Mouse (Mus musculus) stomach, embryonic 14.5 days (tissue): ENCODE results near the gene Rin3. TPM values are rescaled to one million over a fixed set of nuclear protein-coding genes. Genes with fewer than 3 reads are reported as not detected.

ENCODE experiments used
- ATAC-seq: fragments of 200-750 bp; cut with Nextera tagmentation; 2 replicates; pipeline ENCODE4 v1.8.0; 2017; ENCODE audit warnings: low read depth, moderate TSS enrichment; ENCODE audit not compliant: insufficient number of reproducible peaks, insufficient read depth, low FRiP score
- H3K27ac ChIP-seq: fragments of 300-500 bp; sonication (generic); 2 replicates; pipeline ENCODE4 v1.5.1; 2014; ENCODE audit warnings: mild to moderate bottlenecking, low read length, moderate library complexity, mixed read lengths
- H3K27me3 ChIP-seq: fragments of 300-500 bp; sonication (generic); 2 replicates; pipeline ENCODE4 v1.6.1; 2014; ENCODE audit warnings: low read length, control low read depth, mixed read lengths; ENCODE audit not compliant: control insufficient read depth, insufficient read depth
- H3K36me3 ChIP-seq: fragments of 300-500 bp; sonication (generic); 2 replicates; pipeline ENCODE4 v1.6.1; 2014; ENCODE audit warnings: mild to moderate bottlenecking, control low read depth, low read length, moderate library complexity, mixed read lengths; ENCODE audit not compliant: control insufficient read depth, insufficient read depth
- H3K4me1 ChIP-seq: fragments of 300-500 bp; sonication (generic); 2 replicates; pipeline ENCODE4 v1.6.1; 2014; ENCODE audit warnings: low read length, control low read depth, mixed read lengths; ENCODE audit not compliant: control insufficient read depth, insufficient read depth
- H3K4me2 ChIP-seq: fragments of 300-500 bp; sonication (generic); replicated peaks from 2 replicates; pipeline ENCODE4 v1.6.1; 2014; ENCODE audit warnings: low read depth, low read length, control low read depth
- H3K4me3 ChIP-seq: fragments of 300-500 bp; sonication (generic); 2 replicates; pipeline ENCODE4 v1.5.1; 2014; ENCODE audit warnings: low read depth, low read length, control low read depth
- H3K9ac ChIP-seq: fragments of 300-500 bp; sonication (generic); replicated peaks from 2 replicates; pipeline ENCODE4 v1.6.1; 2014; ENCODE audit warnings: low read depth, mild to moderate bottlenecking, control low read depth, low read length, moderate library complexity, mixed read lengths
- H3K9me3 ChIP-seq: fragments of 300-500 bp; sonication (generic); 2 replicates; pipeline ENCODE4 v1.6.1; 2016; ENCODE audit warnings: low read depth, low read length, control low read depth; ENCODE audit not compliant: control insufficient read depth
- WGBS: fragments of 180-500 bp; shearing (Covaris S2); extraction: QIAGEN DNeasy Blood & Tissue Kit; methylation state at CpG from one replicate; pipeline ENCODE4 v1.1.7; 2014; 5-methylcytosine and 5-hydroxymethylcytosine counted together
- polyA plus RNA-seq: library from polyadenylated mRNA; unstranded; fragments of >200 nt; fragmentation: Nextera tagmentation; extraction: Ambion mirVana; gene quantifications from 2 replicates; pipeline ENCODE4 v1.2.1, GENCODE M21; 2014

The Rin3 gene
- polyA plus RNA-seq, 1 experiment from 2014 or later = 12.1 TPM

GRCm38 (mm10) chr12:102413171-102413570 is 130.3 kb downstream of the Rin3 start:
- no peaks in the 10 kb centered on the region for H3K36me3 ChIP-seq
- no peak overlapping the region for H3K9ac ChIP-seq
- no peaks in the 10 kb centered on the region for H3K27me3 ChIP-seq
- ATAC-seq = no peak
- no peak overlapping the region for H3K4me2 ChIP-seq
- H3K4me1 ChIP-seq = no peaks in the 10 kb centered on the region
- no peak overlapping the region for H3K4me3 ChIP-seq
- H3K27ac ChIP-seq = no peak overlapping the region
- 86% methylated on average over 13 of the region's 13 CpGs for WGBS
- H3K9me3 ChIP-seq = no peaks in the 10 kb centered on the region

GRCm38 (mm10) chr12:102414686-102415085 is 131.8 kb downstream of the Rin3 start:
- ATAC-seq = no peak
- Histone ChIP-seq H3K4me3 (no peak overlapping the region), H3K4me1 (no peaks in the 10 kb centered on the region), H3K4me2 (no peak overlapping the region), H3K9ac (no peak overlapping the region), H3K36me3 (no peaks in the 10 kb centered on the region), H3K9me3 (no peaks in the 10 kb centered on the region), H3K27ac (no peak overlapping the region), H3K27me3 (no peaks in the 10 kb centered on the region)
- 92% methylated on average over 6 of the region's 6 CpGs for WGBS

DNA sequence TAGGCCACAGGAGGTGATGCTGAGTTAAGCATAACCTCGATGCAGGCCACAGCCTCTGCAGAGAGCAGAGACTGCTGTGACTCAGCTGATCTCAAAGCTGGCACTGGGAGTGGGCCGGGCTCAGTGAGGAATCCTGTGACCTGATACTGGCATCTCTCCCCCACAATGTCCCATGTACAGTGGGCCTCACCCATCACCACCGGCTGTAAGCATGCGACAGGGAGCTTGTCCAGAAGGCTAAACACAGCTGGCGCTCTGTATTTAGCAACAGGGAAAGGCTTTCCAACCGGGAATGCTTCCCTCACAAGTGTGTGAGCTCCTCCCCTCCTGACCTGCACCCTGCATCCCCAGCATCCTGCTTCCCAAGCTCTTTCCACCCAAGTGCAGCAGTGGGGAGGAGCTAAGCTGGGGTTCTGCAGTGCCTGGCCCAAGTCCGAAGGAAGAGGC is 133.6 kb downstream of the Rin3 start:
- Histone ChIP-seq H3K4me2 (no peak overlapping the region), H3K36me3 (no peaks in the 10 kb centered on the region; the same call in 1 of the 2 replicates), H3K4me1 (no peaks in the 10 kb centered on the region), H3K27me3 (no peaks in the 10 kb centered on the region), H3K4me3 (no peak overlapping the region), H3K9me3 (no peaks in the 10 kb centered on the region), H3K27ac (no peak overlapping the region; the same call in 1 of the 2 replicates), H3K9ac (no peak overlapping the region)
- WGBS = 30% methylated on average over 7 of the region's 7 CpGs
- ATAC-seq = peak; percentile 60; the same call in 1 of the 2 replicates

GRCm38 (mm10) chr12:102416955-102417510 is 134.2 kb downstream of the Rin3 start:
- Histone ChIP-seq H3K27me3 (no peaks in the 10 kb centered on the region), H3K4me3 (no peak overlapping the region), H3K9me3 (no peaks in the 10 kb centered on the region), H3K27ac (no peak overlapping the region; the same call in 1 of the 2 replicates), H3K9ac (no peak overlapping the region), H3K4me1 (no peaks in the 10 kb centered on the region), H3K36me3 (no peaks in the 10 kb centered on the region; the same call in 1 of the 2 replicates), H3K4me2 (no peak overlapping the region)
- ATAC-seq = no peak
- 71% methylated on average over 7 of the region's 7 CpGs for WGBS

DNA sequence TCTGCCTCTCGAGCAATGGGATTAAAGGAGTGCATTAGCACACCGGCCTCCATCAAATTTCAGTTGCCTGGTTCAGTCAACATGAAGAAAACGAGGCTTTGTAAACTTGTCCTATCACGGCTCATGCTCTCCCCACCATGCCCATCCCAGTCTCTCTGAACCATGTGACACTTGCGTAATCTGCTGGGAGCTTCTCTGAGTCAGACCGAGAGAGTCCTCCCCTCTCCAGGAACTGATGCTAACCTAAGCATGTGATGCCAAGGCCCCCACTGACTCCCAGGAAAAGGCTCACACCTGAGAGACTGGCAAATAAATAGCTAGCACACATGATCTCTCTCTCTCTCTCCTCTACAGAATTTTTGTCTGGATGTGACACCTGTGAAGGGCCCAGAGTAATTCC is 134.9 kb downstream of the Rin3 start:
- 91% methylated on average over 6 of the region's 6 CpGs for WGBS
- H3K27ac ChIP-seq = no peak overlapping the region
- no peaks in the 10 kb centered on the region for H3K4me1 ChIP-seq
- no peak for ATAC-seq
- no peaks in the 10 kb centered on the region for H3K27me3 ChIP-seq
- H3K9ac ChIP-seq = no peak overlapping the region
- H3K4me3 ChIP-seq = no peak overlapping the region
- H3K4me2 ChIP-seq = no peak overlapping the region
- H3K36me3 ChIP-seq = no peaks in the 10 kb centered on the region; the same call in 1 of the 2 replicates
- no peaks in the 10 kb centered on the region for H3K9me3 ChIP-seq

DNA sequence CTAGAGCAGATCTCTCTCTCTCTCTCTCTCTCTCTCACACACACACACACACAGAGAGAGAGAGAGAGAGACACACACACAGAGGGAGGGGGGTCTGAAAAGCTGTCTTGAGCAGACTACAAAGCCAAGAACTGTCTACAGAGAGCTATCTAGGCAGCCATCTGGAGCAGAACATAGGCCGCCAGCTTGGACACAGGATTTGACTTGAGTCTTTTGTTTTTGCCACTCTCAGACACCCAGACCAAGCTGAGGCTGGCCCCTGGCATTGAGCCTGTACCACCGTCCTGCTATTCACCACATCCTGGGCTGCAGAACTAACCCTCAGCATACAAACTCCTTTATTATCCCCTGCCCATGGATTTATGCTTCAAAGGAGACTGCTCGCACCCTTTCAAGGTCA is 136.7 kb downstream of the Rin3 start:
- Histone ChIP-seq H3K9ac (no peak overlapping the region), H3K4me1 (no peaks in the 10 kb centered on the region), H3K9me3 (no peaks in the 10 kb centered on the region), H3K4me2 (no peak overlapping the region), H3K27me3 (no peaks in the 10 kb centered on the region), H3K4me3 (no peak overlapping the region), H3K27ac (no peak overlapping the region), H3K36me3 (no peaks in the 10 kb centered on the region; the same call in 1 of the 2 replicates)
- no peak for ATAC-seq
- 70% methylated on average over 3 of the region's 3 CpGs for WGBS

DNA sequence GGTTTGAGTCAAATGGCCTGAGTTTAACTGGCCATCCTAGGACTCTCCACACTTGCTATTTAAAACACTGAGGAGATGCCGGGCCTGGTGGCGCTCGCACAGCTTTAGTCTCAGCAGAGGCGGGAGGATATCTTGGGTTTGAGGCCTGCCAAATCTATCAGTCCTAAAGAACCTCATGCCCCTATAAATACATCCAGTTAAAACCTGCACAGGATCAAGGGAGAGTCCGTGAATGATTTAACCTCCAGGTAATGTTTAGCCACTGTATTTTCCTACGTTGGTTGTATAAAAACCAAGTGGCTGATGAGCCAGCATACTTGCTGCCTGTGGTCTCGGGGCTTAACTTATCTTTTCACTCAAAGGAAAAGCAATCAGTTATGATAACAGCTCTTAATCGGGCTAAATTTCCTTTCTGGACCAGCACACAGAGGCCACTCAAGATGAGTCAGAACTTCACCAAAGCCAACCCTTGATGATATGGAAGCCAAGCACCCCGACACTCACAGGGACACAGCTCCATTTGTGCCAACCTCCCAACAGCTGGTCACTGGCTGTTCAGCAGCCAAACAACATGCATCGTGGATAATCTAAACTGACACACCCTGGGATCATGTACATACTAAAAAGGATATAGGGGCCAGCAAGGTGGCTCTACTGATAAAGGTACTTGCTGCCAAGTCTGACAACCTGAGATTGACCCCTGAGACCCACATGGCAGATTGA is 137.5 kb downstream of the Rin3 start:
- no peak overlapping the region for H3K27ac ChIP-seq
- H3K36me3 ChIP-seq = no peaks in the 10 kb centered on the region; the same call in 1 of the 2 replicates
- no peak overlapping the region for H3K9ac ChIP-seq
- ATAC-seq = no peak
- H3K4me3 ChIP-seq = no peak overlapping the region
- no peaks in the 10 kb centered on the region for H3K4me1 ChIP-seq
- no peaks in the 10 kb centered on the region for H3K27me3 ChIP-seq
- no peaks in the 10 kb centered on the region for H3K9me3 ChIP-seq
- WGBS = 78% methylated on average over 10 of the region's 10 CpGs
- H3K4me2 ChIP-seq = no peak overlapping the region

DNA sequence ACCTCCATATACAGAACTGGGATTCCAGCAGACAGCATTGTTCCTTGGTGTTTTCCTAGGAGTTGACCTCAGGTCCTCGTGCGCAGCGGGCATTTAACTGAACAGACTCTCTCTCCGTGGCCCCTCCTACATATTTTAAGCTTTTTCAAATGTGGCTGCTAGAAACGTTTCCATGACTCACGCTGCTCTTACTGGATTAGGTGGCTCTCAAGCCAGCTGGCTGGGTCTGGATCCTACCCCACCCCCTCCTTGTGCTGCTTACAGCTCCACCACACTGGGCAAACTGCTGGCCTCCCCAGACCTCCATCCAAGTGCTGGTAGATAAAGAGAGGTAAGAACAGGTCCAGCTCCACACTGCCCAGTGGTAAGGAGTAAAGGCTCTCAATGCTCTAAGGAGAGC is 139.2 kb downstream of the Rin3 start:
- Histone ChIP-seq H3K9ac (no peak overlapping the region), H3K4me3 (no peak overlapping the region), H3K27ac (no peak overlapping the region), H3K9me3 (no peaks in the 10 kb centered on the region), H3K4me2 (no peak overlapping the region), H3K27me3 (no peaks in the 10 kb centered on the region), H3K4me1 (no peaks in the 10 kb centered on the region), H3K36me3 (no peaks in the 10 kb centered on the region; the same call in 1 of the 2 replicates)
- 0 out of 2 replicates have a peak, but pooled peaks have one; percentile 40 for ATAC-seq
- 67% methylated on average over 6 of the region's 6 CpGs for WGBS
